Mouse (Mus musculus): ENCODE results near the gene Zc3h12d.

DNA sequence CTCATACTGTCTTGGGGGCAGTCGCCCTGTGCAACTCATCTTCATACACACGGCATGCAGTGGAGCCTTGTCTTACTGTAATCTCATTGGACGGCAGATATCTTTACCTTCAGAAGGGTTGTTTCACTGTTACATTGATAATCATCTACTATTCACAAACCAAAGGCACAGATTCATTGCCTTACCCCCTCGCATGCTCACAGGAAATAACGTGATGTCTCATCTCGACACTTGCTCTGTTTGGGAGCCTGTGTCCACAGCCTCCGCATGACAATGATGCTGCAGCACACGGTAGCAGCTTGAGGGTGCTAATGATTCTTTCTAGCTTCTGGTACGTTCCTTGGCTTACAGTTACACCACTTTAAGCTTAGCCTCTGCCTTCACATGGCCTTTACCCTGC is 6.2 kb upstream of the Zc3h12d start:
- no peak for TF ChIP-seq CTCF (IDR thresholded peaks at IDR 0.05; ENCODE audit: borderline replicate concordance, extremely low read depth, insufficient read depth, insufficient read length)
- no peak for TF ChIP-seq POLR2A (IDR thresholded peaks at IDR 0.05; ENCODE audit: borderline replicate concordance, extremely low read depth, insufficient read depth, insufficient read length, poor library complexity, severe bottlenecking)
